Mouse (Mus musculus) liver, postnatal 0 days (tissue): ENCODE measurements around the gene Dnm3. TPM values are rescaled to one million over a fixed set of nuclear protein-coding genes. Genes with fewer than 3 reads are reported as not detected.
A peak's percentile ranks its signal among the peaks of the same experiment; 100 is the strongest.

Experiments used
- ATAC-seq: fragments of 200-750 bp; cut with Nextera tagmentation; 2 replicates; pipeline ENCODE4 v1.8.0; 2017; ENCODE audit warnings: mild to moderate bottlenecking, moderate library complexity
- DNase-seq: peaks from one replicate; pipeline ENCODE4 v3.0.0-alpha.2; 2016
- H3K27ac ChIP-seq: fragments of 300-500 bp; sonication (generic); 2 replicates; pipeline ENCODE4 v1.5.1; 2014; ENCODE audit warnings: antibody characterized with exemption, moderate library complexity, mild to moderate bottlenecking, low read depth
- H3K27me3 ChIP-seq: fragments of 300-500 bp; sonication (generic); 2 replicates; pipeline ENCODE4 v1.6.1; 2014; ENCODE audit warnings: low read length, control low read depth, mixed read lengths; ENCODE audit not compliant: insufficient read depth
- H3K36me3 ChIP-seq: fragments of 300-500 bp; sonication (generic); replicated peaks from 2 replicates; pipeline ENCODE4 v1.6.1; 2014; ENCODE audit warnings: mild to moderate bottlenecking, control low read depth, low read length, moderate library complexity, mixed read lengths; ENCODE audit not compliant: insufficient read depth
- H3K4me1 ChIP-seq: fragments of 300-500 bp; sonication (generic); 2 replicates; pipeline ENCODE4 v1.6.1; 2014; ENCODE audit warnings: antibody characterized with exemption, mild to moderate bottlenecking, control low read depth; ENCODE audit not compliant: insufficient read depth
- H3K4me2 ChIP-seq: fragments of 300-500 bp; sonication (generic); 2 replicates; pipeline ENCODE4 v1.6.1; 2014; ENCODE audit warnings: low read depth, mild to moderate bottlenecking, low read length, moderate library complexity, mixed read lengths
- H3K4me3 ChIP-seq: fragments of 300-500 bp; sonication (generic); 2 replicates; pipeline ENCODE4 v1.5.1; 2014; ENCODE audit warnings: low read depth, low read length
- H3K9ac ChIP-seq: fragments of 300-500 bp; sonication (generic); replicated peaks from 2 replicates; pipeline ENCODE4 v1.6.1; 2014; ENCODE audit warnings: mild to moderate bottlenecking, moderate library complexity
- H3K9me3 ChIP-seq: fragments of 300-500 bp; sonication (generic); 2 replicates; pipeline ENCODE4 v1.6.1; 2016; ENCODE audit warnings: mild to moderate bottlenecking, control low read depth, low read length, mixed read lengths
- CTCF ChIP-seq: sonication (generic); IDR thresholded peaks from 2 replicates; pipeline ENCODE4 v1.5.1; 2016; ENCODE audit warnings: antibody characterized with exemption, low read depth
- EP300 ChIP-seq: IDR thresholded peaks from 2 replicates; pipeline ENCODE4 v1.6.1; 2016; ENCODE audit warnings: antibody characterized with exemption, low read depth, mild to moderate bottlenecking
- WGBS: fragments of 180-500 bp; shearing (Covaris S2); extraction: QIAGEN DNeasy Blood & Tissue Kit; methylation state at CpG from one replicate; pipeline ENCODE4 v1.1.7; 2014; ENCODE audit not compliant: insufficient replicate concordance; 5-methylcytosine and 5-hydroxymethylcytosine counted together
- polyA plus RNA-seq: library from polyadenylated mRNA; unstranded; fragments of >200 nt; fragmentation: Nextera tagmentation; extraction: Ambion mirVana; gene quantifications from 2 replicates; pipeline ENCODE4 v1.2.1, GENCODE M21; 2015

Dnm3 gene
- polyA plus RNA-seq, 1 experiment from 2014 or later: 0.14 TPM

GRCm38 (mm10) chr1:162092899-162093659, 384.8 kb downstream of the Dnm3 start:
- Histone ChIP-seq H3K27ac (no peak overlapping the region), H3K4me3 (no peak overlapping the region), H3K27me3 (no peaks in the 10 kb centered on the region), H3K9ac (no peak overlapping the region), H3K9me3 (no peaks in the 10 kb centered on the region), H3K4me2 (no peak overlapping the region), H3K4me1 (no peaks in the 10 kb centered on the region), H3K36me3 (no peaks in the 10 kb centered on the region)
- ATAC-seq (peak; percentile 53; the same call in 1 of the 2 replicates), DNase-seq (no peak)
- TF ChIP-seq EP300 (no peak), CTCF (no peak)
- 65% methylated on average over 3 of the region's 3 CpGs for WGBS

- no peak overlapping the region for H3K27ac ChIP-seq
- no peak overlapping the region for H3K4me2 ChIP-seq
- no peaks in the 10 kb centered on the region for H3K4me1 ChIP-seq
- H3K9me3 ChIP-seq: no peaks in the 10 kb centered on the region
- H3K4me3 ChIP-seq: no peak overlapping the region
- no peak for ATAC-seq
- H3K27me3 ChIP-seq: no peaks in the 10 kb centered on the region
- TF ChIP-seq EP300 (no peak), CTCF (no peak)
- WGBS: 84% methylated on average over 8 of the region's 8 CpGs
- no peak for DNase-seq
- no peak overlapping the region for H3K9ac ChIP-seq
- H3K36me3 ChIP-seq: no peaks in the 10 kb centered on the region
Measured at GRCm38 (mm10) chr1:162092401-162092800, 385.4 kb downstream of the Dnm3 start.

- ATAC-seq (no peak), DNase-seq (no peak)
- H3K27ac ChIP-seq: no peak overlapping the region
- no peaks in the 10 kb centered on the region for H3K36me3 ChIP-seq
- H3K4me2 ChIP-seq: no peak overlapping the region
- 73% methylated on average over 9 of the region's 9 CpGs for WGBS
- H3K9ac ChIP-seq: no peak overlapping the region
- no peaks in the 10 kb centered on the region for H3K4me1 ChIP-seq
- no peaks in the 10 kb centered on the region for H3K9me3 ChIP-seq
- H3K27me3 ChIP-seq: no peaks in the 10 kb centered on the region
- no peak overlapping the region for H3K4me3 ChIP-seq
- no peak for TF ChIP-seq EP300
- no peak for TF ChIP-seq CTCF
Measured at GRCm38 (mm10) chr1:162083886-162084478, 393.9 kb downstream of the Dnm3 start.

GRCm38 (mm10) chr1:162083354-162083753, 394.5 kb downstream of the Dnm3 start:
- Histone ChIP-seq H3K9ac (no peak overlapping the region), H3K4me2 (no peak overlapping the region), H3K27ac (no peak overlapping the region), H3K4me3 (no peak overlapping the region), H3K27me3 (no peaks in the 10 kb centered on the region), H3K36me3 (no peaks in the 10 kb centered on the region), H3K4me1 (no peaks in the 10 kb centered on the region), H3K9me3 (no peaks in the 10 kb centered on the region)
- 69% methylated on average over 2 of the region's 2 CpGs for WGBS
- DNase-seq (no peak), ATAC-seq (no peak)
- TF ChIP-seq CTCF (no peak), EP300 (no peak)

GRCm38 (mm10) chr1:162082711-162083110, 395.1 kb downstream of the Dnm3 start:
- H3K36me3 ChIP-seq: no peaks in the 10 kb centered on the region
- DNase-seq (no peak), ATAC-seq (no peak)
- no peaks in the 10 kb centered on the region for H3K4me1 ChIP-seq
- no peak for TF ChIP-seq EP300
- no peaks in the 10 kb centered on the region for H3K9me3 ChIP-seq
- no peak overlapping the region for H3K9ac ChIP-seq
- H3K4me3 ChIP-seq: no peak overlapping the region
- no peaks in the 10 kb centered on the region for H3K27me3 ChIP-seq
- no peak overlapping the region for H3K27ac ChIP-seq
- WGBS: 80% methylated on average over 7 of the region's 7 CpGs
- H3K4me2 ChIP-seq: no peak overlapping the region

GRCm38 (mm10) chr1:162081693-162082372, 396.0 kb downstream of the Dnm3 start:
- no peak for TF ChIP-seq CTCF
- no peak for TF ChIP-seq EP300
- no peak overlapping the region for H3K9ac ChIP-seq
- no peak overlapping the region for H3K4me3 ChIP-seq
- H3K4me1 ChIP-seq: no peaks in the 10 kb centered on the region
- DNase-seq (no peak), ATAC-seq (no peak)
- no peaks in the 10 kb centered on the region for H3K27me3 ChIP-seq
- no peak overlapping the region for H3K4me2 ChIP-seq
- WGBS: 79% methylated on average over 8 of the region's 8 CpGs
- H3K36me3 ChIP-seq: no peaks in the 10 kb centered on the region
- no peaks in the 10 kb centered on the region for H3K9me3 ChIP-seq
- no peak overlapping the region for H3K27ac ChIP-seq
